Mouse (Mus musculus) limb, embryonic 15.5 days (tissue): ENCODE data around the gene Lrpap1. TPM values are rescaled to one million over a fixed set of nuclear protein-coding genes. Genes with fewer than 3 reads are reported as not detected.
A peak's percentile ranks its signal among the peaks of the same experiment; 100 is the strongest.

Experiments
- ATAC-seq: fragments of 200-750 bp; cut with Nextera tagmentation; 2 replicates; pipeline ENCODE4 v1.8.0; 2017; ENCODE audit warnings: low read depth, moderate TSS enrichment; ENCODE audit not compliant: insufficient number of reproducible peaks, low FRiP score, low TSS enrichment
- H3K27ac ChIP-seq: fragments of 300-500 bp; sonication (generic); 2 replicates; pipeline ENCODE4 v1.5.1; 2015; ENCODE audit warnings: moderate library complexity, mild to moderate bottlenecking, inconsistent platforms
- H3K27me3 ChIP-seq: fragments of 300-500 bp; sonication (generic); 2 replicates; pipeline ENCODE4 v1.6.1; 2015; ENCODE audit warnings: inconsistent platforms
- H3K36me3 ChIP-seq: fragments of 300-500 bp; sonication (generic); 2 replicates; pipeline ENCODE4 v1.6.1; 2015; ENCODE audit warnings: inconsistent platforms
- H3K4me1 ChIP-seq: fragments of 300-500 bp; sonication (generic); 2 replicates; pipeline ENCODE4 v1.6.1; 2015; ENCODE audit warnings: inconsistent platforms
- H3K4me2 ChIP-seq: fragments of 300-500 bp; sonication (generic); 2 replicates; pipeline ENCODE4 v1.6.1; 2015; ENCODE audit warnings: mild to moderate bottlenecking, inconsistent platforms
- H3K4me3 ChIP-seq: fragments of 300-500 bp; sonication (generic); 2 replicates; pipeline ENCODE4 v1.5.1; 2015; ENCODE audit warnings: mild to moderate bottlenecking, inconsistent platforms
- H3K9ac ChIP-seq: fragments of 300-500 bp; sonication (generic); 2 replicates; pipeline ENCODE4 v1.6.1; 2015; ENCODE audit warnings: inconsistent platforms
- H3K9me3 ChIP-seq: fragments of 300-500 bp; sonication (generic); 2 replicates; pipeline ENCODE4 v1.6.1; 2016; ENCODE audit warnings: inconsistent platforms
- WGBS: fragments of 180-500 bp; shearing (Covaris S2); methylation state at CpG from one replicate; pipeline ENCODE4 v1.1.7; 2015; 5-methylcytosine and 5-hydroxymethylcytosine counted together
- polyA plus RNA-seq: library from polyadenylated mRNA; unstranded; fragments of >200 nt; fragmentation: Nextera tagmentation; extraction: Ambion mirVana; gene quantifications from 2 replicates; pipeline ENCODE4 v1.2.1, GENCODE M21; 2015

Lrpap1 gene
- polyA plus RNA-seq, 1 experiment from 2014 or later, result 125 TPM

DNA sequence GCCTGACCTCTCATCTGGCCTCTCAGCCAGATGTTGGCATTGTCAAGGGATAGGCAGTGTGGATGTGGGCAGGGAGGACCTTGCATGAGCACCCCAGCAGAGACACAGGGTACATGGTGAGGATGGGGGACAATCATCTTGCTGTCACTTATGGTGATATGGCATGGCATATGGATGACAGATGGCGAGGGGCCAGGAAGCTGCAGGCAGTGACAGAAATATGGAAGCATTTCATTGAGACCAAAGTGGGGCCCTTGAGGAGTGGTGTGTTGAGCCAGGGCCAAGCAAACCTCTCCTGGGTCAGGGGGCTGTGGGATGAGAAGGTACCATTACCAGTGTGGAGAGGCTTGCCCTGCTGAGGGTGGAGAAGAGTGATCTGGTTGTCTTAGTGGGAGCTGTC is 29.2 kb downstream of the Lrpap1 start:
- no peaks in the 10 kb centered on the region for H3K36me3 ChIP-seq
- H3K4me2 ChIP-seq, result no peak overlapping the region
- no peaks in the 10 kb centered on the region for H3K9me3 ChIP-seq
- H3K4me1 ChIP-seq, result peaks cover 4% of the 10 kb centered on the region; the same call in 1 of the 2 replicates
- WGBS, result 69% methylated on average over 1 of the region's 1 CpGs
- H3K27ac ChIP-seq, result no peak overlapping the region
- no peak for ATAC-seq
- H3K4me3 ChIP-seq, result no peak overlapping the region
- H3K27me3 ChIP-seq, result peaks cover 23% of the 10 kb centered on the region
- no peak overlapping the region for H3K9ac ChIP-seq

- no peak overlapping the region for H3K4me3 ChIP-seq
- no peak overlapping the region for H3K4me2 ChIP-seq
- no peaks in the 10 kb centered on the region for H3K9me3 ChIP-seq
- 72% methylated on average over 9 of the region's 9 CpGs for WGBS
- H3K36me3 ChIP-seq, result no peaks in the 10 kb centered on the region
- H3K27ac ChIP-seq, result no peak overlapping the region
- H3K9ac ChIP-seq, result no peak overlapping the region
- no peak for ATAC-seq
- H3K27me3 ChIP-seq, result peaks cover 7% of the 10 kb centered on the region; the same call in 1 of the 2 replicates
- no peaks in the 10 kb centered on the region for H3K4me1 ChIP-seq
These were observed 31.6 kb downstream of the Lrpap1 start for GRCm38 (mm10) chr5:35073992-35074391.

GRCm38 (mm10) chr5:35073235-35073634 is 32.3 kb downstream of the Lrpap1 start:
- Histone ChIP-seq H3K9ac (no peak overlapping the region), H3K36me3 (no peaks in the 10 kb centered on the region), H3K27ac (no peak overlapping the region), H3K4me1 (no peaks in the 10 kb centered on the region), H3K9me3 (no peaks in the 10 kb centered on the region), H3K4me2 (no peak overlapping the region), H3K4me3 (no peak overlapping the region), H3K27me3 (no peaks in the 10 kb centered on the region)
- WGBS, result 62% methylated on average over 11 of the region's 11 CpGs
- ATAC-seq, result no peak

- 90% methylated on average over 6 of the region's 6 CpGs for WGBS
These were observed 33.7 kb downstream of the Lrpap1 start for GRCm38 (mm10) chr5:35071855-35072254.

DNA sequence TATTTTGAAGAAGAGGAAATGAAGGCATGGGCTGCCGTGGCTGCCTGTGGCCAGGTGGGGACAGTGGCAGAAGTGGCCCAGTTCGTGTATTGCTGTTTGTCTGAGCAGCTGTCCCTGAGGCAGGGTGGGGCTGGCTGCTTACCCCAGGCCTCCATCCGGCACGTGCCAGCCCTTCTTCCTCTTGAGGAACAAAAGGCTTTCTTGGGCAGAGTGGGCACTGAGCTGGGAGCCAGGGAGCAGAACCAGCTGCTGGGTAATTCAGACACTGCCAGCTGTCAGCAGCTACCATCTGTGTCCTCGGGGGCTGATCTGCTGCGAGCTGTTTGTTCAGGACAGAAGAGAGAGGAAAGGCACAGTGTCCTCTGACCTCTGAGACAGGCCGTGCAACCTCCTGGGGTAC is 34.6 kb downstream of the Lrpap1 start:
- H3K9ac ChIP-seq, result no peak overlapping the region
- no peaks in the 10 kb centered on the region for H3K9me3 ChIP-seq
- H3K4me2 ChIP-seq, result no peak overlapping the region
- H3K4me3 ChIP-seq, result no peak overlapping the region
- 60% methylated on average over 7 of the region's 7 CpGs for WGBS
- no peak for ATAC-seq
- H3K27me3 ChIP-seq, result no peaks in the 10 kb centered on the region
- no peak overlapping the region for H3K27ac ChIP-seq
- H3K36me3 ChIP-seq, result no peaks in the 10 kb centered on the region
- H3K4me1 ChIP-seq, result no peaks in the 10 kb centered on the region

More at GRCm38 (mm10) chr5:35071855-35072254, 33.7 kb downstream of the Lrpap1 start:
- Histone ChIP-seq H3K27ac (no peak overlapping the region), H3K4me3 (no peak overlapping the region), H3K27me3 (no peaks in the 10 kb centered on the region), H3K4me2 (no peak overlapping the region), H3K9ac (no peak overlapping the region), H3K4me1 (no peaks in the 10 kb centered on the region), H3K9me3 (no peaks in the 10 kb centered on the region), H3K36me3 (no peaks in the 10 kb centered on the region)
- no peak for ATAC-seq

- no peak overlapping the region for H3K27ac ChIP-seq
- no peak overlapping the region for H3K9ac ChIP-seq
- no peaks in the 10 kb centered on the region for H3K27me3 ChIP-seq
- H3K36me3 ChIP-seq, result no peaks in the 10 kb centered on the region
- no peaks in the 10 kb centered on the region for H3K9me3 ChIP-seq
- H3K4me3 ChIP-seq, result no peak overlapping the region
- WGBS, result 88% methylated on average over 8 of the region's 8 CpGs
- H3K4me2 ChIP-seq, result no peak overlapping the region
- no peak for ATAC-seq
- no peaks in the 10 kb centered on the region for H3K4me1 ChIP-seq
These were observed 35.3 kb downstream of the Lrpap1 start for GRCm38 (mm10) chr5:35070314-35070713.

GRCm38 (mm10) chr5:35069841-35070240 is 35.7 kb downstream of the Lrpap1 start:
- Histone ChIP-seq H3K4me1 (no peaks in the 10 kb centered on the region), H3K9ac (no peak overlapping the region), H3K4me3 (no peak overlapping the region), H3K27ac (no peak overlapping the region), H3K4me2 (no peak overlapping the region), H3K27me3 (no peaks in the 10 kb centered on the region), H3K9me3 (no peaks in the 10 kb centered on the region), H3K36me3 (no peaks in the 10 kb centered on the region)
- ATAC-seq, result no peak
- WGBS, result 82% methylated on average over 2 of the region's 2 CpGs

DNA sequence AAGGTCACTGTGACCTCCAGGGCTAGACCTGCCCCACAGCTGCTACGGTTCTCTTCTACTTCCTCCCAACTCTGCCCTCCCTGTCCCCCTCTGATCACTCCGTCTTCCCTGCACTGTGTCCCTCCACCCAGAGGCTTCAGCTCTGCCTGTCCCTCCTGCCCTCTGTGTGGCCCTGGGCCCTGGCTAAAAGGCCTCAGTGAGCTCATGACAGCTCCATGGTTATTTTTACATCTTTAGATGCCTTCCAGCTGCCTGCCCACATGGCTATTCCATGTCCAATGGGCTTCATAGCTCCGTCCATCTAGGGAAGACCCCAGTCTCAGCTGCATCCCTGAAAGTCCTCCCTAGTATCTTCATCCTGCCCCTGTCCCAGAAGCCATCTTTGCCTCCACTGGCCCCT is 45.5 kb downstream of the Lrpap1 start:
- no peak overlapping the region for H3K27ac ChIP-seq
- H3K4me3 ChIP-seq, result no peak overlapping the region
- no peaks in the 10 kb centered on the region for H3K9me3 ChIP-seq
- H3K4me1 ChIP-seq, result peaks cover 18% of the 10 kb centered on the region
- H3K27me3 ChIP-seq, result peaks cover 46% of the 10 kb centered on the region
- no peaks in the 10 kb centered on the region for H3K36me3 ChIP-seq
- ATAC-seq, result no peak
- WGBS, result 77% methylated on average over 3 of the region's 3 CpGs
- H3K4me2 ChIP-seq, result no peak overlapping the region
- no peak overlapping the region for H3K9ac ChIP-seq

- H3K36me3 ChIP-seq, result no peaks in the 10 kb centered on the region
- H3K4me3 ChIP-seq, result 0 out of 2 replicates have a peak overlapping the region, but pooled peaks have one; percentile 56
- peaks cover 18% of the 10 kb centered on the region for H3K4me1 ChIP-seq
- 50% methylated on average over 1 of the region's 1 CpGs for WGBS
- H3K9me3 ChIP-seq, result no peaks in the 10 kb centered on the region
- H3K4me2 ChIP-seq, result no peak overlapping the region
- no peak for ATAC-seq
- H3K27me3 ChIP-seq, result peaks cover 46% of the 10 kb centered on the region
- no peak overlapping the region for H3K27ac ChIP-seq
- no peak overlapping the region for H3K9ac ChIP-seq
These were observed 47.4 kb downstream of the Lrpap1 start for GRCm38 (mm10) chr5:35058216-35058615.

DNA sequence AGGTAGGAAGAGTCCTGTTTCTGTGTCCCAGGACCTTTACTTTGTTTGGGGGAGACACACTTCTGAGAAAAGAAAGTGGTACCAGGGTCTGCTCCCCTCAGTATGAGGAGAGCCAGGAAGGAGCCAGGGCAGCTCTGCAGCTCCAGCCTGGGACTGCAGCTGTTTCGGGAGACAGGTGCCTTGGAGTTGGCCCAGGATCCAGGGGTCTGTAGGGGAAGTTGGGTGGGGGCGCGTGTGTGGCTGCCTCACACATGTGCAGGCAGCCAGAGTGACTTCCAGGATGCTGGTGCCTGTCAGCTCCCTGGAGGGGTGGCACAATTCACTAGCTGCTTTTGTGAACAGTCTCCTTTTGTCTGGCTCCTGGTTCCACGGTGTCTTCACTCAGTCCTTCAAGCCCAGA is 48.0 kb downstream of the Lrpap1 start:
- peak overlapping the region; percentile 96 for H3K4me2 ChIP-seq
- no peaks in the 10 kb centered on the region for H3K36me3 ChIP-seq
- 22% methylated on average over 4 of the region's 4 CpGs for WGBS
- no peak overlapping the region for H3K9ac ChIP-seq
- H3K9me3 ChIP-seq, result no peaks in the 10 kb centered on the region
- ATAC-seq, result no peak
- no peak overlapping the region for H3K27ac ChIP-seq
- peaks cover 46% of the 10 kb centered on the region for H3K27me3 ChIP-seq
- peaks cover 18% of the 10 kb centered on the region for H3K4me1 ChIP-seq
- peak overlapping the region; percentile 56 for H3K4me3 ChIP-seq

DNA sequence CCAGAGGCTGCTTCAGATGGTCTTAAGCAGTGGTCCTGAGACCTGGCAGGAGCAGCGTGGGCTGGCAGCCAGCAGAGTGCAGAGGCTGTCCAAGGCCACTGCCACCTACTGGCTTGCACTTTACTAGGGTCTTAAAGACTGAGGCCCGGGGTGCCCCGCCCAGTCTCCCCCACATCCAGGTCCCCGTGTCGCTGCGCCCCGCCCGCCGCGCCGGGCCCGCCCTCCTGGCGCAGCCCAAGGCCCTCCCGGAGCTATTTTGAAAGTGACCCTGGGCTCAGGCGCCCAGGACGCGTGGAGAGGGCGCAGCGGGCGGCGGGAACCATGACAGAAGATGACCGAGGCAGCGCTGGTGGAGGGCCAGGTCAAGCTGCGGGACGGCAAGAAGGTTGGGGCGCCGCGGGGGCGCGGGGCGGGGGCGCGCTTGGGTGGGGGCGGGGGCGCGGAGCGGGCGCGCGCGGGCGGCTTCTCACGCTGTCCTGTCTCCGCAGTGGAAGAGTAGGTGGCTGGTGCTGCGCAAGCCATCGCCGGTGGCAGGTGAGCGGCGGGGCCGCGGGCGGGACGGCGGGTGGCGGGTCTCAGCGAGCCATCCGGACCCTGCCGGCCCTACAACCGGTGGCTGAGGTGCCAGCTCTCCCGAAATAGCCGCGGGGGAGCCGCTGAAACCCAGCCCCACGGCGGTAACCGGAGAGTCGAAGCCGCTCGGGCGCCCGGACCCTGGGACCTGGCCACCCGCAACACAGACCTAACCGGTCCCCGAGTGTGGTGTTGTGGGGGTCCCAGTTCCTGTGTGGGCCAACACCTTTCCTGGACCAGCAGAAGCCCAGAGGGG is 48.7 kb downstream of the Lrpap1 start, which contains the start of gene Dok7:
Gene Dok7 (plus strand): TSS at position 163 of the 829 bp plus-strand sequence.
- H3K9ac ChIP-seq, result peak within 1 kb of the TSS; percentile 45
- WGBS, result under 1% methylated on average over 64 of the region's 74 CpGs
- H3K4me2 ChIP-seq, result peak within 1 kb of the TSS; percentile 96
- peaks cover 18% of the 10 kb centered on the region for H3K4me1 ChIP-seq
- ATAC-seq, result no peak
- H3K27me3 ChIP-seq, result peaks cover 46% of the 10 kb centered on the region
- peak within 1 kb of the TSS; percentile 56 for H3K4me3 ChIP-seq
- H3K9me3 ChIP-seq, result no peaks in the 10 kb centered on the region
- H3K36me3 ChIP-seq, result no peaks in the 10 kb centered on the region
- H3K27ac ChIP-seq, result no peak within 1 kb of the TSS

- peaks cover 42% of the 10 kb centered on the region for H3K27me3 ChIP-seq
These were observed 50.5 kb downstream of the Lrpap1 start for GRCm38 (mm10) chr5:35055076-35055475.

More at GRCm38 (mm10) chr5:35055076-35055475, 50.5 kb downstream of the Lrpap1 start:
- no peak overlapping the region for H3K4me3 ChIP-seq
- H3K27ac ChIP-seq, result no peak overlapping the region
- no peaks in the 10 kb centered on the region for H3K36me3 ChIP-seq
- peaks cover 18% of the 10 kb centered on the region for H3K4me1 ChIP-seq
- ATAC-seq, result 0 out of 2 replicates have a peak, but pooled peaks have one; percentile 31
- 64% methylated on average over 12 of the region's 12 CpGs for WGBS
- H3K9me3 ChIP-seq, result no peaks in the 10 kb centered on the region
- no peak overlapping the region for H3K4me2 ChIP-seq
- no peak overlapping the region for H3K9ac ChIP-seq
